Mouse (Mus musculus): ENCODE results near the gene Gabpa. TPM values are rescaled to one million over a fixed set of nuclear protein-coding genes. Genes with fewer than 3 reads are reported as not detected.

The Gabpa gene
- polyA plus RNA-seq, 1 experiment from 2014 or later = 18.7 TPM

DNA sequence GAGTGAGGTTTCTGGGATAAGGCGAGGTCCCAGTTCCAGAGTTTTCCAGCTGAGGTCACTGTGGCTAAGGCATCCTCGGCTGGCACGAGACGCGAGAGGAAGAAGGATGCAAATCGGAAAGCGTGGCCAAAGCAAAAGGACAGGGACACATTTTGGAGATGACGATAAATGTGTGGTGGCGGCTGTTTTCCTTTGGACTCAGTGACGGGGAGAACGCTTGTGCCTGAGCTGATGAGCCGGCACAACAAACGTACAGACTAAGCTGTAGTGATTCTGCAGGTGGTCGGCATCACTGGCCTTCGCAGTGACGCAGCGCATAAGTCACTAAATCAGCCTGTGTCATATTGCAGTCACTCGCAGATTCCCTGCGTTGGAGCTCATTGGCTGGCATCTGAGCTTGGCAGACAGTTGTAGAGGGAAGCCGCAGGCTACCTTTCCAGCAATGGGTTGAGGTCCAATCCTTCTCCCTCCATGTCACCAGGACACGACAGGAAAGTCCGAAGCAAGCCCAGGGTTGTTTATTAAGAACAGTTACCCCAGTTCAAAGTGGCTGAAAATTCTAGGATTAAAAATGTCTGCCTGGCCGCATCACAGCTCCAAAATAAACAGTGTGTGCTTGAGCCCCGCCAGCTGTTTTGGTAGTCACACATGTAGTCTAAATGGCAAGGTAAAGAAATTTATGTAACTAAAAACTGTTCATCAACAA lies 40.4 kb downstream of the Gabpa start:
- H3K4me1 ChIP-seq = peaks cover 11% of the 10 kb centered on the region; the same call in 1 of the 2 replicates
- no peak overlapping the region for H3K4me2 ChIP-seq
- H3K9me3 ChIP-seq = no peaks in the 10 kb centered on the region
- no peak overlapping the region for H3K9ac ChIP-seq
- no peak overlapping the region for H3K4me3 ChIP-seq
- no peak for ATAC-seq (replicated peaks)
- H3K27me3 ChIP-seq (replicated peaks) = no peaks in the 10 kb centered on the region
- H3K27ac ChIP-seq = no peak overlapping the region
- 77% methylated on average over 24 of the region's 24 CpGs for WGBS
- H3K36me3 ChIP-seq (replicated peaks) = no peaks in the 10 kb centered on the region

DNA sequence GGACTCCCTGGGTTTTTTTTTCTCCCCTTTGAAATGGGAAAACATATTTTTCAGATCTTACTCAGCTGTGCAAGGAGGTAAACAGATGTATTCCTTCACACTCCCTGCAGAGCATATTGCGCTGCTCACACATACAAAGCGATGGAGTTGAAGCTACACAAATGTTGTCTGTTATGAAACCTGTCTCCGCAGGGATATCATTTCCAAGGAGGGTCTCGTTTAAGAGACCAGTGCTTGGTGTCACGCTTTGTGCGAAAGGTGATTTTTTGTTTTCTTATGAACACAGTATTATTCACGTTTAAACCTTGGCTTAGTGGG lies 41.0 kb downstream of the Gabpa start:
- H3K4me1 ChIP-seq = peaks cover 11% of the 10 kb centered on the region; the same call in 1 of the 2 replicates
- no peak overlapping the region for H3K4me2 ChIP-seq
- H3K27ac ChIP-seq = no peak overlapping the region
- no peaks in the 10 kb centered on the region for H3K36me3 ChIP-seq (replicated peaks)
- WGBS = 78% methylated on average over 7 of the region's 7 CpGs
- H3K27me3 ChIP-seq (replicated peaks) = no peaks in the 10 kb centered on the region
- no peak for ATAC-seq (replicated peaks)
- H3K4me3 ChIP-seq = no peak overlapping the region
- no peaks in the 10 kb centered on the region for H3K9me3 ChIP-seq
- H3K9ac ChIP-seq = no peak overlapping the region

- H3K9me3 ChIP-seq = no peaks in the 10 kb centered on the region
- peaks cover 11% of the 10 kb centered on the region; the same call in 1 of the 2 replicates for H3K4me1 ChIP-seq
- 42% methylated on average over 8 of the region's 8 CpGs for WGBS
- H3K27ac ChIP-seq = no peak overlapping the region
- H3K27me3 ChIP-seq (replicated peaks) = no peaks in the 10 kb centered on the region
- no peak overlapping the region for H3K9ac ChIP-seq
- no peak overlapping the region for H3K4me3 ChIP-seq
- H3K36me3 ChIP-seq (replicated peaks) = no peaks in the 10 kb centered on the region
- peak; percentile 61 for ATAC-seq (replicated peaks)
- no peak overlapping the region for H3K4me2 ChIP-seq
These were observed 41.4 kb downstream of the Gabpa start for GRCm38 (mm10) chr16:84876082-84876481.

- Histone ChIP-seq H3K4me3 (no peak overlapping the region), H3K36me3 (replicated peaks) (no peaks in the 10 kb centered on the region), H3K9me3 (no peaks in the 10 kb centered on the region), H3K9ac (no peak overlapping the region), H3K4me2 (no peak overlapping the region), H3K4me1 (peaks cover 11% of the 10 kb centered on the region; the same call in 1 of the 2 replicates), H3K27me3 (replicated peaks) (no peaks in the 10 kb centered on the region), H3K27ac (no peak overlapping the region)
- WGBS = 19% methylated on average over 5 of the region's 5 CpGs
- no peak for ATAC-seq (replicated peaks)
These were observed 44.4 kb downstream of the Gabpa start for GRCm38 (mm10) chr16:84879146-84879545.

GRCm38 (mm10) chr16:84881168-84881567 lies 46.4 kb downstream of the Gabpa start:
- H3K27ac ChIP-seq = no peak overlapping the region
- no peak for ATAC-seq (replicated peaks)
- no peaks in the 10 kb centered on the region for H3K9me3 ChIP-seq
- no peaks in the 10 kb centered on the region for H3K36me3 ChIP-seq (replicated peaks)
- H3K4me3 ChIP-seq = no peak overlapping the region
- no peaks in the 10 kb centered on the region for H3K27me3 ChIP-seq (replicated peaks)
- H3K4me1 ChIP-seq = 0 out of 2 replicates have a peak, but pooled peaks cover under 1% of the 10 kb centered on the region
- H3K9ac ChIP-seq = no peak overlapping the region
- WGBS = 92% methylated on average over 9 of the region's 9 CpGs
- H3K4me2 ChIP-seq = no peak overlapping the region

- no peaks in the 10 kb centered on the region for H3K4me1 ChIP-seq
- H3K27ac ChIP-seq = no peak overlapping the region
- H3K27me3 ChIP-seq (replicated peaks) = no peaks in the 10 kb centered on the region
- 93% methylated on average over 8 of the region's 8 CpGs for WGBS
- no peaks in the 10 kb centered on the region for H3K36me3 ChIP-seq (replicated peaks)
- no peak overlapping the region for H3K4me2 ChIP-seq
- H3K9ac ChIP-seq = no peak overlapping the region
- no peak overlapping the region for H3K4me3 ChIP-seq
- no peaks in the 10 kb centered on the region for H3K9me3 ChIP-seq
- no peak for ATAC-seq (replicated peaks)
These were observed 47.1 kb downstream of the Gabpa start for GRCm38 (mm10) chr16:84881754-84882321.

DNA sequence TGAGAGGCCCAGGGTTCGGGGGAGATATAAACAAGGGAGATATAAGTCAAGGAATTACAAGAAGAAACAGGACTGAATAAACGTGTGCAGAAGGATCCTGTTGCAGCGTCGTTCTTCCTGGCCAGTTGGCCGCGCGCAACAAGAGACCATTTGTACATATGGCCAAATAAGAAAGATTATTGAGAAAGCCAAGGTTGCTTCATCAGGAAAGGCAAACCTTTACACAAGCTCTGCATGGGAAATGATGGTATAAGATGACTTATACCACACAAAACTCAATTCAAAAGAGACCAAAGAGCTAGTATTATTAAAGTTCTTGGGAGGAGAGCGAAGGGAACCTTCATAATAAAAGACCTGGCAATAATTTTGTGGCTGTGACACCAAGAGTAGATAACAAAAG lies 49.8 kb downstream of the Gabpa start:
- WGBS = 88% methylated on average over 8 of the region's 8 CpGs
- Histone ChIP-seq H3K27me3 (replicated peaks) (no peaks in the 10 kb centered on the region), H3K4me1 (no peaks in the 10 kb centered on the region), H3K9ac (no peak overlapping the region), H3K4me3 (no peak overlapping the region), H3K36me3 (replicated peaks) (no peaks in the 10 kb centered on the region), H3K27ac (no peak overlapping the region), H3K4me2 (no peak overlapping the region), H3K9me3 (no peaks in the 10 kb centered on the region)
- ATAC-seq (replicated peaks) = no peak

DNA sequence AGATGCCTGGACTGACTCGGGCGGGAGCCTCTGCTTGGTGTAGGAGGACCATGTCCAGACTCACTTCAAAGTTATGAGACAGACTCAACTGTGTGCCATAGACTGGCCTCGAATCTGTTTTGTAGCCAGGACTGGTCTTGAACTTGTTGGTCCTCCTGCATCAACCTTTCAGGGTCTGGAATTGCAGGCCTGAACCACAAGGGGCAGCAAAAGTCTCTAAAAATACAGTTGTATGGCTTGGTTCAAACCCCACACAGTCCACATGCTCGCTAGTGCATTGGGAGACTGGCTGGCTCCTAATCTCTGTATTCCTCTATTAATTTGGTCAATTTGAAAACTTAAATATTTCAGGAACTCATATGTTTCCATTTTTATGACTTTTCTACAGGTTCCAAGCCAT lies 68.3 kb downstream of the Gabpa start:
- no peaks in the 10 kb centered on the region for H3K36me3 ChIP-seq (replicated peaks)
- no peaks in the 10 kb centered on the region for H3K4me1 ChIP-seq
- H3K4me2 ChIP-seq = no peak overlapping the region
- no peak overlapping the region for H3K27ac ChIP-seq
- H3K9ac ChIP-seq = no peak overlapping the region
- H3K4me3 ChIP-seq = no peak overlapping the region
- WGBS = 90% methylated on average over 4 of the region's 4 CpGs
- no peaks in the 10 kb centered on the region for H3K9me3 ChIP-seq
- ATAC-seq (replicated peaks) = no peak
- H3K27me3 ChIP-seq (replicated peaks) = no peaks in the 10 kb centered on the region

- Histone ChIP-seq H3K4me2 (no peak overlapping the region), H3K9ac (no peak overlapping the region), H3K9me3 (no peaks in the 10 kb centered on the region), H3K4me1 (peaks cover 3% of the 10 kb centered on the region; the same call in 1 of the 2 replicates), H3K36me3 (replicated peaks) (no peaks in the 10 kb centered on the region), H3K27ac (no peak overlapping the region), H3K27me3 (replicated peaks) (no peaks in the 10 kb centered on the region), H3K4me3 (no peak overlapping the region)
- peak; percentile 73 for ATAC-seq (replicated peaks)
- WGBS = 75% methylated on average over 8 of the region's 8 CpGs
These were observed 76.9 kb downstream of the Gabpa start for GRCm38 (mm10) chr16:84911477-84912165.

Other genes with a start within 250 kb of the Gabpa start
- gene Mrpl39, start 99.2 kb upstream of the Gabpa start, polyA plus RNA-seq (2015; fragmentation: Nextera tagmentation; extraction: Ambion mirVana) = 36.4 and 37.4 TPM in 2 replicates
- gene Jam2, start 60.8 kb upstream of the Gabpa start, polyA plus RNA-seq (2015; fragmentation: Nextera tagmentation; extraction: Ambion mirVana) = 22.8 and 23.1 TPM in 2 replicates
- 708 and 715 TPM in 2 replicates for gene Atp5j, start 700 bp downstream of the Gabpa start, polyA plus RNA-seq (2015; fragmentation: Nextera tagmentation; extraction: Ambion mirVana)